Mouse (Mus musculus) R1 (cell line): ENCODE measurements around the gene Lef1.

ENCODE experiments used
- DNase-seq: peaks from one replicate; pipeline ENCODE4 v3.0.0-alpha.2; 2018; ENCODE audit warnings: low read depth, low spot score

The Lef1 gene

GRCm38 (mm10) chr3:131107301-131108093 is 2.8 kb upstream of the Lef1 start:
- peak; percentile 79 for DNase-seq

GRCm38 (mm10) chr3:131108094-131108653 is 2.1 kb upstream of the Lef1 start:
- DNase-seq = no peak

- DNase-seq = no peak
These were observed 1.1 kb upstream of the Lef1 start for GRCm38 (mm10) chr3:131109066-131109685.

DNA sequence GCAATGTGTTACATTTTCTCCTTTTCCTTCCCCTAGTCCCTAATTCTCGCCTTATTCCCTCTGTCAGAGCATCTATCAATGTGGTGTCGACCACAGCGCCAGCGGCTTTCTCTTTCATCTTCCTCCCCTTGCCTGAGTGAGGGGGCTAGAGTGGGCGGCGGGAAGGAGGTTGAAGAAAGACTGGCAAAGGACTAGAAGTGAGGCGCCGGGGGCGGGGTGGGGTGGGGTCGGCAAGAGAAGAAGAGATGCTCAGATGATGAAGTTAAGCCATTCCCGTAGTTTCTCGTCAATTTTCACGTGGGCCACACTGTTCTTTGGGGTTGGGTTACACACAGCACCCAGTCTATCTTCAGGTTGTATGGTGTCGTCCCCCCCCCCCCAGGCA is 593 bp upstream of the Lef1 start:
- DNase-seq = peak; percentile 35

DNA sequence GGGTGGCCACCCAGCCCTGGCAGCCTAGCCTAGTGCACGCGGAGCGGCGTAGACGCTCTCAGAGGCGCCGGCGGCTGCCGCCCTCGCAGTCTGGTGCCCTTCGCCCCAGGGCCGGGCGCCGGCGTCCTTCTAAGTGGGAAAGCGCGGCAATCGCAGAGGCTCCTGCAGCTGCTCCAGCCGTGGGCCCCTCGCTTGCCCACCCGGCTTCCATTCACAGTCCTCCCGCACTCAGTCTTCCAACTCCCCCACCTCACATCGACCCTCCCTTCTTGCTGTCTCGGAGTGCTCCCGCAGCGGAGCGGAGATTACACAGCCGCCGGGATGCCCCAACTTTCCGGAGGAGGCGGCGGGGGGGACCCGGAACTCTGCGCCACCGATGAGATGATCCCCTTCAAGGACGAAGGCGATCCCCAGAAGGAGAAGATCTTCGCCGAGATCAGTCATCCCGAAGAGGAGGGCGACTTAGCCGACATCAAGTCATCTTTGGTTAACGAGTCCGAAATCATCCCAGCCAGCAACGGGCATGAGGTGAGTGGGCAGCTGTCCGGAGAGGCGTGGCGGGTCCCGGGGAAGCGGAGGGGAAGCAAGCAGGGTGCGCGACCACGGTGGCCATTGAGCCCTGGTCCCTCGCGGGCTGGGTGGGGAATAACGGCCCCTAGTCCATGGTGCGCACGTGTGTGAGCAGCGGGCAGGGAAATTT is 1.0 kb downstream of the Lef1 start:
- DNase-seq = peak; percentile 43

DNA sequence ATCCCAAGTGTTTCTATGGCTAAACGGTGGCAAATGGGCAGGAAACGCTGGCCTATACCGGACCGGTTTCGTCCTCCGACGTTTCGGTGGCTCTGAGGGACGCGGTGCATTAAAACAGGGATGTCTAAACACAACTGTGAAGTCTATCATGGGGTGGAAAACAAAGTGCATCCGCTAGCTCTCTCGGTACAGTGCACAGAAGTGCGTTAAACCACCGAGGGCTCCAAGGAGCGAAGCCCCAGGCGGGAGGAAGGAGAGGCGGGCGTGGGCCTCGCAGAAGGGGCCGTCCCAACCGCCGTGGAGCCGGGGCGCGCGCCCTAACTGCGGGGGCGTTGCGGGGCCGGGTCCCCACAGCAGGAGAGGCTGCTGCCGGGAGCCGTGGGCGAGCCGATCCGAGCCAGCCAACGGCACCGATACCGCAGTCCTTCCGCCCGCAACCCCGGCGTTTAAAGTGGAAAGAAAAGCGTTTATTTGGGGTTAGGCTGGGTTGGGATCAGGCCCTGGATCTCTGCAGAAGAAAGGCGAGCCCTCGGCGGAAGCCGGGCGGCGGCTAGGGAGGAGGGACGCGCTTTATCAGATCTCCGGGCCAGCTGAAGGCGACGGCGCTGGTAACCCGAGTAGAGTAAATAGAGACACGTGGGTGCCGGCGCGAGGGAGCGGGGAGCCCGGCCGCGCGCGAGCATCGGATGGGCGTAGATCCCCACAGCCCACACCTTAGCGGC is 1.7 kb downstream of the Lef1 start:
- DNase-seq = peak; percentile 85

DNA sequence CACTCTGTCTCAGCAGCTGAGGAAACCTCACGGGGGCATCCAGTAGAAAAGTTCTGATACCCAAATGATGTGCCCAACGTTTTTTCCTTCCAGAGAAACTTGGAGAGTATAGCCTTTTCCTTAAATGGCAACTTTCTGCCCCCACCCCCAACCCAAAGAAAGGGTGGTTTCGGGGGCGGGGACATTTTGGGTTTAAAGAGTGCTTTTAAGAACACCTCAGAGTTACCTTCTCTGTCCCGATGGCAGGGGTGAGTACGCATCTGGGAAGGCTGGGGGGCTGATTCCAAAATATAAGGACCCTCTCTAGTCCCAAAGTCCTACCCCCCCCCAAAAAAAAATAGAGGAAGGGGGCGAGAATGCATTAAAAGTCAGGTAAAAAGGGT is 2.3 kb downstream of the Lef1 start:
- DNase-seq = no peak

DNA sequence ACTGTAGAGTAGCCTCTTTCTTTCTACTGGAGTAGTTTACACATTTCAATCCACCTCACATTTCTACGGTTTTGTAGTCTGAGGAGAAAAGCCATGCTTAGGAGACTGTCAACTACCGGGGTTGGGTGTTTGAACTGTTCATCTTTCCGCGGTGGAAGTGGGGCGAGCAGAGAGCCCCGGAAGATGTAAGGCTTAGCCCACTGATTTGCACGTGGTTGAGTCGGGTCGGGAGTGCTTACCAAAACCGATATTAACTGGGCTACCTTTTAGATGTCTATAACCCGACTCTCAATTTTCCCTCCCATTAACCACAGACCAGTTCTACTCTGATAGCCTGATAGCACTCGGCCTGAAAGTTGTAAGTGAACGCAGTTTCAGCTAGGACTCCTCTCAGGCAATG is 2.8 kb downstream of the Lef1 start:
- no peak for DNase-seq

DNA sequence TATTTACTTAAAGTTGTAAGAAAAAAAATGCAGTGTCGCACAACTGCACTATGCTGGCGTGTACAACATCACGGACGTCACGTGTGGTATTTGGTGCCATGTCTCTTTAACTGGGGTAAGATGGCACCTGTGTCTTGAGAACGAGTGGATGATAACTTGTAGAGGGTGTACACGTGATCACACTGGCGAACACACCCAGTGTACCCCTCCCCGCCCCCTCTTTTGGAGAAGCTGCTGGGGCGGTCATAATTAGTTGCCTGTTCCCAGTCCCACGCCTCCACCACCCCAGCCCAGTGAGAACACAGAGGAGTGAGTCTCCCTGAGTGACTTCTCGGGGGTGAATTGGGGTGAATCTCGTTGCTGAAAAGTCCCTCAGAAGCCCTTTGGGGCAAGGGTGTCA is 5.8 kb downstream of the Lef1 start:
- DNase-seq = no peak

GRCm38 (mm10) chr3:131117352-131117751 is 7.1 kb downstream of the Lef1 start:
- no peak for DNase-seq

- DNase-seq = no peak
These were observed 7.6 kb downstream of the Lef1 start for GRCm38 (mm10) chr3:131117883-131118282.

- no peak for DNase-seq
These were observed 9.2 kb downstream of the Lef1 start for GRCm38 (mm10) chr3:131119435-131119834.

DNA sequence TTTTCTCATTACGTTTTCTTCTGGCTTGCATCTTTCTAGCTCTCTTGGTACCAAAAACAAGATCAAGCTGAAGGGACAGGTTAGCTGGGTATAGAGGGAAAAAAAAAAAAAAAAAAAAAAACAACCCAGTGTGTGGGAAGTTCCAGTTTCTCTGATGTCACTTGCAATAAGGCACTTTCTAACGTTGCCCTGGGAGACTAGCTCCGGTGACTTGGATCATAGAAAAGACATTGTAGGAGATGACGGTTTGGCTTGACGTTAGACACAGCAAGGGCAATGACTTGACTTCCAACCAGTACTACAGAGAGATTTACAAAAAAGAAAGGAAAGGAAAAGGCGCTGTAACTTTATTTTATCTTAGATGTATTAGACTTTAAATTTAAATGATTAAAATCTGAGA is 13.2 kb downstream of the Lef1 start:
- no peak for DNase-seq

DNA sequence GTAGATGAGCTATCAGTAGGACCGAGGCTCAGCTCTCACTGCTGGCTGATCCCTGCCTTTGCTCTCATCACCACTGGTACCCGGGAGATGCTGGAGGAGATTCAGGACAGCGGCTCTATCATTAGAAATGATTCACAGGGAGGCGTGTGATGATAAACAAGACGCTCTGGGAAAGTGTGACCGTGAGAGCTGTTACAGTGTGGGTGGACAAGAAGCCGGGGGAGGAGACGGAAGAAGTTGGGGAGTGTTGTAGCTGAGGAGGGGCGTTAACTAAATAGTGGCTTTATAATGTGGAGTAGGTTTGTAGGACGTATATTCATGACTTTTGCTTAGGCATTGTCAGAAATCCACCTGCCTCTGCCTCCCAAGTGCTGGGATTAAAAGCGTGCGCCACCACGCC is 15.6 kb downstream of the Lef1 start:
- DNase-seq = no peak

- no peak for DNase-seq
These were observed 16.2 kb downstream of the Lef1 start for GRCm38 (mm10) chr3:131126438-131126837.

GRCm38 (mm10) chr3:131134003-131134402 is 23.7 kb downstream of the Lef1 start:
- no peak for DNase-seq

DNA sequence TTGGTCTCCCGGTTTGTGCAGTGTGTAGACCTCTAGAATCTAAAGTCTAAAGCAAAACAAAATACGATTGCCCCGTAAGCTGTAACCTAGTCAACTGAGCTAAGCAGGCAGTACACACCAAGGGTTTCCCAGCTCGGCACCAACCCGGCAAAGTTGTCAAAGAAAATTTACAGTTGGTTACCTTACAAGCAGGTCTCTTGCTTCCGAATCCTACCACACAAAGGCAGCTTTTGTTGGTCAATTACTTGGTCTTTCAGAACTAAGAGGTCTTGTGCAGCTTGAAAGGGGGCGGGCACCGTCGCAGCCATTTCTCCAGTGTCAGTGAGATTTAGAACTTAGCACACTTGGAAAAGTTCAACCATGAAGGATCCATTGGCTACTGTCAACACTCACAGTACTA is 25.2 kb downstream of the Lef1 start:
- no peak for DNase-seq

DNA sequence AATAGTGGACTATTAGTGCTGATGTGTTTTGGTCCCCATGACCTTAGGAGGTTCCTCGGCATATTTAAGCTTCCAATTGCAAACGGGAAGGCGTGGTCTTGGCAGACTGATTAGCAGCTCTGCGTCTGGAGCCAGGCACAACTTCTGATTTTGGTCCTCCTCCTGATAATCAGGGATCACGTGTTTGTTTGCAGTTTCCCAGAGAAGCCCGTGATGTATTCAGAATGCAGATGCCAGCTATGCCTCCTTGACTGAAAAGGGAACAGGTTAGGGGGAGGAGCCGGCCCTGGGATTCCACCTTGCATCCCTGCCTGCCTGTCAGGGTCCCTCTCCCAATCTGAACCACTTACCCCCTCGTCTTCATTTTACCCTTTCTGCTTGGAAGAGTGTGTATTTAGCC is 26.2 kb downstream of the Lef1 start:
- no peak for DNase-seq

DNA sequence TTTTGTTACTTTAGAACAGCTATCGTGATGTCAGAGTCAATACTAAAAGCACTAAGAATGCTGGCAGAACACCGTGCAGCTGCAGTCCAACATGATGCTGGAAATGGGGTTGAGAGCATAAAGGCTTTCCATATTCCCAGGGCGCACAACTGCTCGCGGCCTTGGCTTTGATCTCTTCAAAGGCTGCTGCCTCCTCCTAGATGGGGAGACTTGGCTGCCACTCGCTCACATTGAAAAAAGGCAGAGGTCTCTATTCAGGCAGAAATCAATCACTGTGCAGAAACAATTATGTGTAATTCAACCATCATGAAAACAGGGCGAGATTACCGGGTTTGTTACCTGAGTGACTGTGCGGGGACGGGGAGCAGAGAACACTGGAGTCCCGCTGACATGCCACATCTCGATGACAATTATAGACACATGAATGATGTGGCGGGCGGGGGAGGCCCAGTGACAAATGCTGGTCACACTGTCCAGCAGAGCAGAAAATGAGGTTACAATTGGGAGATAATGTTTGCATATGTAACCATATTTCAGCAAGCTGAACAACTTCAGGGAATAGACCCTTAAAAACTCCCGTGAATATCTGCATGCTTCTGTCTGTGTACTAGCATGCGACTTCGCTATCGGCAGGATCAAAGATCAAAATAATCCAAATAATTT is 27.0 kb downstream of the Lef1 start:
- DNase-seq = no peak

GRCm38 (mm10) chr3:131138224-131138623 is 28.0 kb downstream of the Lef1 start:
- DNase-seq = no peak

DNA sequence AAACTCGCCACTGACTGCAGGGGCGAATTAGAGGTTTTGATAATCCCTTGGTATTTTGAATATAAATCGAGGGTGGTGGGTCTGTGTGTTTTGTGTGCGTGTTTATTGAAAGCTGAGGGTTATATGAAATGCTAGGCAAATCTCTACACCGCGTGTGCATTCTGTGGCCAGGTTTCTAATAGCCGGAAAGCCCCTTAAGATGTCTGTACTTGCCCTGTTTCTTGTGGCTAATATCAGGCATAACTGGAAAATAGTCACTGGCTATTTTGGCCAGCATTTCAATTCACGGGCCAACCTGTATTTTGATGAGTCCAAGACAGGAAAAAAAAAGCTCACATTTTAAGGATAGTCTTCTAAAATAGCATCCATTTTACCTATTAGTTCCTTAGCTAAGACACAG is 28.5 kb downstream of the Lef1 start:
- no peak for DNase-seq
